Mouse (Mus musculus): ENCODE data around the gene Nrd1. TPM values are rescaled to one million over a fixed set of nuclear protein-coding genes. Genes with fewer than 3 reads are reported as not detected.

Gene Nrd1
- polyA plus RNA-seq, 1 experiment: 50.5 TPM

GRCm38 (mm10) chr4:108976458-108977071 is 23.9 kb upstream of the Nrd1 start:
- DNase-seq: peak; percentile 60
- no peak overlapping the region for H3K4me3 ChIP-seq (ENCODE audit: insufficient read depth, low read depth, low read length)
- 0 out of 2 replicates have a peak, but pooled peaks cover under 1% of the 10 kb centered on the region for H3K4me1 ChIP-seq (ENCODE audit: control insufficient read depth, insufficient read depth, low read length)

DNA sequence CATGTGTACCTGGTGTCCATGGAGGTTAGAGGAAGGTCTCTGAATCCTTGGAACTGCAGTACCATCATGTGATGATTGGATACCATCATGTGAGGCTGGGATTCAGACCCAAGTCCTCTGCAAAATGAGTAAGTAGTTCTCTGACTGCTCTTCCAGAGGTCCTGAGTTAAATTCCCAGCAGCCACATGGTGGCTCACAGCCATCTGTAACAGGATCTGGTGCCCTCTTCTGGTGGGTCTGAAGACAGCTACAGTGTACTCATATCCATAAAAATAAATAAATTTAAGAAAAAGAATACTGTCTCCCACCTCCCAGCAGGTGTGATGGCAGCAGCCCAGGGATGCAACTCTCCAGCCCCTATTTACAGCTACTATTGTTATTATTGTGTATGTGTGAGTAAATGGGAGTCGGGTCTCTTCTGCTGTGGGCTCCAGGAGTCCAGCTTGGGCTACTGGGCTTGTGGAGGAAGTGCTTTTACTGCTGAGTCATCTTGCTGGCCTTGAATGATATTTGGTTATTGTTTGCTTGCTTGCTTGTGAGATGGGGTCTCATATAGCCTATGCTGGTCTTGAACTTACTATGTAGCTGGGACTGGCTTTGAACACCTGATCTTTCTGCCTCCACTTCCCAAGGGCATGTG is 13.5 kb upstream of the Nrd1 start:
- Histone ChIP-seq H3K4me1 (ENCODE audit: control insufficient read depth, insufficient read depth, low read length) (no peaks in the 10 kb centered on the region), H3K4me3 (ENCODE audit: insufficient read depth, low read depth, low read length) (no peak overlapping the region), H3K36me3 (ENCODE audit: control insufficient read depth, insufficient read depth, low read length) (no peaks in the 10 kb centered on the region), H3K27ac (ENCODE audit: insufficient read depth, low read depth, low read length) (no peak overlapping the region), H3K27me3 (replicated peaks; ENCODE audit: control insufficient read depth, insufficient read depth, low read length) (no peaks in the 10 kb centered on the region)
- DNase-seq: no peak
- no peak for TF ChIP-seq CTCF (conservative IDR thresholded peaks at IDR 0.05; ENCODE audit: insufficient read depth, insufficient read length, low read depth, low read length)
- 80% methylated on average over 1 of the region's 1 CpGs for WGBS

More at GRCm38 (mm10) chr4:108976458-108977071, 23.9 kb upstream of the Nrd1 start:
- 44% methylated on average over 6 of the region's 6 CpGs for WGBS
- Histone ChIP-seq H3K27ac (ENCODE audit: insufficient read depth, low read depth, low read length) (no peak overlapping the region), H3K36me3 (ENCODE audit: control insufficient read depth, insufficient read depth, low read length) (no peaks in the 10 kb centered on the region), H3K27me3 (replicated peaks; ENCODE audit: control insufficient read depth, insufficient read depth, low read length) (no peaks in the 10 kb centered on the region)
- peak; percentile 69 for TF ChIP-seq CTCF (conservative IDR thresholded peaks at IDR 0.05; ENCODE audit: insufficient read depth, insufficient read length, low read depth, low read length)
- TF ChIP-seq POLR2A (IDR thresholded peaks at IDR 0.05; ENCODE audit: low read depth, low read length): no peak

DNA sequence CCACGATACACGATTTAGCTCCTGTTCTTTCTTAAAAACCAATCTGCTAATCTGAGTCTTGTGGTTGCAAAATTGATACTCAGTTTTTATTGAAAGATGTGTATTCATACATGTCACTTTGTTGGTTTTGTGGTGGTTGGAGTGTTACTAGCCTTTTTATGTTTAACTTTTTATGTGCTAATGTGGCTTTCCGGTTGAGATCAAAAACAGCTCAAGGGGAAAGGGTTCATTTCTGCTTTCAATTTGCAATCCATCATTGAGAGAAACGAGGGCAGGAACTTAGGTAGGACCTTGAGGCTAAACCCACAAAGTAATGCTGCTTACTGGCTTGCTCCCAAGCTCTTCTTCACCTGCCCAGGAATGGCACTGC is 13.0 kb upstream of the Nrd1 start:
- Histone ChIP-seq H3K4me3 (ENCODE audit: insufficient read depth, low read depth, low read length) (no peak overlapping the region), H3K36me3 (ENCODE audit: control insufficient read depth, insufficient read depth, low read length) (no peaks in the 10 kb centered on the region), H3K4me1 (ENCODE audit: control insufficient read depth, insufficient read depth, low read length) (no peaks in the 10 kb centered on the region), H3K27ac (ENCODE audit: insufficient read depth, low read depth, low read length) (no peak overlapping the region), H3K27me3 (replicated peaks; ENCODE audit: control insufficient read depth, insufficient read depth, low read length) (no peaks in the 10 kb centered on the region)
- no peak for DNase-seq
- TF ChIP-seq CTCF (conservative IDR thresholded peaks at IDR 0.05; ENCODE audit: insufficient read depth, insufficient read length, low read depth, low read length) (no peak), POLR2A (IDR thresholded peaks at IDR 0.05; ENCODE audit: low read depth, low read length) (no peak)
- WGBS: 63% methylated on average over 4 of the region's 4 CpGs

DNA sequence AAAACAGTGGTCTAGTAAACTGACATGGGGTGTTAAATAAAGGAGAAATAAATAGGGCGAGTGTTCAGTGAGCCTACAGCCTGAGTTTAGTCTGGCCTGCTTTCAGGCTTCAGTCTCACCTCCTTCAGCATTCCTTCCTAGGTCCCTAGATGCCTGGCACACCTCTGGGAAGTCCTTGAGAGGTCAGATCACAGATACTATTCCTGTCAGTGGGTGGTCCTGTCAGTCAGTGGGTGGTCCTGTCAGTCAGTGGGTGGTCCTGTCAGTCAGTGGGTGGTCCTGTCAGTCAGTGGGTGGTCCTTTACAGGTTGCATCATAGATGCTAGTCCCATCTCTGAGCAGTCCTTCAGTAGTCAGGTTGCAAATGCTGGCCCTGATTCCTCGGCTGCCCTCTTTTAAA is 11.0 kb upstream of the Nrd1 start:
- TF ChIP-seq POLR2A (IDR thresholded peaks at IDR 0.05; ENCODE audit: low read depth, low read length) (no peak), CTCF (conservative IDR thresholded peaks at IDR 0.05; ENCODE audit: insufficient read depth, insufficient read length, low read depth, low read length) (no peak)
- H3K27me3 ChIP-seq (replicated peaks; ENCODE audit: control insufficient read depth, insufficient read depth, low read length): no peaks in the 10 kb centered on the region
- H3K4me1 ChIP-seq (ENCODE audit: control insufficient read depth, insufficient read depth, low read length): no peaks in the 10 kb centered on the region
- no peak overlapping the region for H3K27ac ChIP-seq (ENCODE audit: insufficient read depth, low read depth, low read length)
- no peak overlapping the region for H3K4me3 ChIP-seq (ENCODE audit: insufficient read depth, low read depth, low read length)
- DNase-seq: no peak
- H3K36me3 ChIP-seq (ENCODE audit: control insufficient read depth, insufficient read depth, low read length): no peaks in the 10 kb centered on the region
- 79% methylated on average over 2 of the region's 2 CpGs for WGBS

GRCm38 (mm10) chr4:108990032-108990431 is 10.4 kb upstream of the Nrd1 start:
- Histone ChIP-seq H3K27me3 (replicated peaks; ENCODE audit: control insufficient read depth, insufficient read depth, low read length) (no peaks in the 10 kb centered on the region), H3K4me1 (ENCODE audit: control insufficient read depth, insufficient read depth, low read length) (no peaks in the 10 kb centered on the region), H3K4me3 (ENCODE audit: insufficient read depth, low read depth, low read length) (no peak overlapping the region), H3K36me3 (ENCODE audit: control insufficient read depth, insufficient read depth, low read length) (no peaks in the 10 kb centered on the region), H3K27ac (ENCODE audit: insufficient read depth, low read depth, low read length) (no peak overlapping the region)
- no peak for TF ChIP-seq POLR2A (IDR thresholded peaks at IDR 0.05; ENCODE audit: low read depth, low read length)
- no peak for TF ChIP-seq CTCF (conservative IDR thresholded peaks at IDR 0.05; ENCODE audit: insufficient read depth, insufficient read length, low read depth, low read length)
- no peak for DNase-seq

GRCm38 (mm10) chr4:108990571-108990970 is 9.9 kb upstream of the Nrd1 start:
- H3K27ac ChIP-seq (ENCODE audit: insufficient read depth, low read depth, low read length): no peak overlapping the region
- H3K27me3 ChIP-seq (replicated peaks; ENCODE audit: control insufficient read depth, insufficient read depth, low read length): no peaks in the 10 kb centered on the region
- no peak for TF ChIP-seq CTCF (conservative IDR thresholded peaks at IDR 0.05; ENCODE audit: insufficient read depth, insufficient read length, low read depth, low read length)
- TF ChIP-seq POLR2A (IDR thresholded peaks at IDR 0.05; ENCODE audit: low read depth, low read length): no peak
- no peak overlapping the region for H3K4me3 ChIP-seq (ENCODE audit: insufficient read depth, low read depth, low read length)
- no peaks in the 10 kb centered on the region for H3K4me1 ChIP-seq (ENCODE audit: control insufficient read depth, insufficient read depth, low read length)
- 96% methylated on average over 6 of the region's 6 CpGs for WGBS
- H3K36me3 ChIP-seq (ENCODE audit: control insufficient read depth, insufficient read depth, low read length): no peaks in the 10 kb centered on the region
- no peak for DNase-seq

DNA sequence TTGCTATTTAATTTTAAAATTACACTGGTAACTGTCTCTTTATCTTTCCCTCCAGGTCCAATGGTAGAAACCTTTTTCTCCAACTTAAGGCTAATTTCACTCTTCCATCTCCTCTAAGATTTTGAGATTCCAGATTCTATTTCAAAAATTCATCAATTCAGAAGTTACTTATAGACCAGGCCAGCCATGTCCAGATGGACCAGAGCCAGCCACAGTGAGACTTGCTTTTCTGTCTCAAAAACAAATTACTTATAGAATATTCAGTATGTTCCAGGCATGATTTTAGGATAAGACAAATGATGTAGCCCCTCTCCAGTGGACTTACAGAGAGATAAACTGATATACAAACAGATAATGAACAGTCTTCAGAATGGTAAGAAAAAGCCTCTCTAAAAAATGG is 8.6 kb upstream of the Nrd1 start:
- no peak for DNase-seq
- no peaks in the 10 kb centered on the region for H3K4me1 ChIP-seq (ENCODE audit: control insufficient read depth, insufficient read depth, low read length)

More for the DNA sequence above, 8.6 kb upstream of the Nrd1 start:
- H3K27ac ChIP-seq (ENCODE audit: insufficient read depth, low read depth, low read length): no peak overlapping the region
- H3K4me3 ChIP-seq (ENCODE audit: insufficient read depth, low read depth, low read length): no peak overlapping the region
- H3K36me3 ChIP-seq (ENCODE audit: control insufficient read depth, insufficient read depth, low read length): no peaks in the 10 kb centered on the region
- H3K27me3 ChIP-seq (replicated peaks; ENCODE audit: control insufficient read depth, insufficient read depth, low read length): no peaks in the 10 kb centered on the region
- TF ChIP-seq CTCF (conservative IDR thresholded peaks at IDR 0.05; ENCODE audit: insufficient read depth, insufficient read length, low read depth, low read length) (no peak), POLR2A (IDR thresholded peaks at IDR 0.05; ENCODE audit: low read depth, low read length) (no peak)

Data from kidney, adult 2 months (tissue).